Mouse (Mus musculus) left cerebral cortex, adult 6 months (tissue): ENCODE results near the gene Morn1. TPM values are rescaled to one million over a fixed set of nuclear protein-coding genes. Genes with fewer than 3 reads are reported as not detected.

Source experiments
- long read RNA-seq, 2 experiments: library from polyadenylated mRNA; unstranded; transcript quantifications; one replicate each; pipeline ENCODE4 v2.0.0; 2019 to 2020
- polyA plus RNA-seq: library from polyadenylated mRNA; unstranded; fragments of <200 nt; fragmentation: Nextera tagmentation; gene quantifications from 2 replicates; pipeline ENCODE4 v1.2.3, GENCODE M21; 2021

The Morn1 gene
- polyA plus RNA-seq: 3.2 and 3.6 TPM in 2 replicates
- long read RNA-seq, experiment 1, partial matches to known transcripts: 1 of 19 reads
- long read RNA-seq, experiment 1, other reads (novel, unspliced or antisense): 15 of 19 reads
- long read RNA-seq, experiment 2, partial matches to known transcripts: 0 of 12 reads
- long read RNA-seq, experiment 2, other reads (novel, unspliced or antisense): 11 of 12 reads

DNA sequence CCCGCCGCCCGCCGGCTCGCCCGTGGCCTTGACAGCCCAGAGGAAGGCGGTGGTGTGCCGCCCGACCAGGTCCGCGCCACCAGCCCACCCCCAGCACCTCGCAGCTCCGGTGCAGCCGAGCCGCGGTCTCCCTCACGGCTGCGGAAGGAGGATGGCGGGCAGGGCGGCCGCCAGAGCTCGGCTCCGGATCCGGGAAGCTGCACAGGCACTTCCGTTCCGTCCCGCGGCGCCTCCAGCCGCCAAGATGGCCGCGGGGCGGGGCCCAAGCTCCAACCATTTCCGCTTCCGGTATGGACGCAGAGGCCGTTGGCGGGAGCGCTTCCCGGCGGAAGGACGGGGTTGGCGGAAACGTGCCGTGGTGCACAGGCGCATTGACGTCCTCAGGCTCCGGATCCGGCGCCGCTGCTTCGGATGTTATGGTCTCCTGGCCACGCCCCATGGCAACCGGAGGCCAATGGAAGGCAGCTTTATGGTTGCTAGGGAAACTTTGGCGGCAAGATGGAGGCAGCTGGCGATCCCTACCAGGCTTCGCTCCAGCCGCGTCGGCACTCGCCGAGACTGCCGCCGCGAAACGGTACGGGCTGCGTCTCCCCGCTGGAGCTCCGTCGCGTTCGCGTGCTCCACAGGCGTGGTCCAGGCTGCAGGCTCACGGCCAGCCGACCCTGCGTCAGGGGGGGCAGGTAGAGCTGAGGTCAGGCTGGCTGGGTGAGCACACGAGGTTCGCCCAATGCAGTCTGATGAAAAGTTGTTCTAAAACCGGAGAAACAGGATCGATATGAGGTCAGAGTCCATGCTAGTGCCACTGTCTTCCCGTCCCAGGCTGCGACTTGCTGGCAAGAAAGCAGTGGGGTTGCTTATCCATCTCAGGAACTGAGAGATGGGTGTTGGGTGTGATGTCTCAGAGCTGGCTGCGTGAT lies at the start of gene Morn1, which contains the start of gene Rer1:
Gene Morn1, plus strand, starts transcription at position 470 of the 917 bp plus-strand sequence.
Gene Rer1, minus strand, starts transcription at position 275 of the 917 bp plus-strand sequence.

GRCm38 (mm10) chr4:155056724-155057123 lies 29.7 kb upstream of the Morn1 start, which contains the start of gene Plch2:
TSS of gene Plch2 (minus strand) at chr4:155056784.

GRCm38 (mm10) chr4:155066834-155067522 lies 19.4 kb upstream of the Morn1 start, which contains the start of gene Pex10:
TSS of gene Pex10 (plus strand) at chr4:155067016.

Other genes starting within 250 kb of the Morn1 start
- gene Ttc34, start 249.1 kb upstream of the Morn1 start, polyA plus RNA-seq: 3.3 TPM in 2 replicates
- 0.80 and 1.4 TPM in 2 replicates for gene Mmel1, start 217.0 kb upstream of the Morn1 start, polyA plus RNA-seq
- gene Fam213b, start 187.4 kb upstream of the Morn1 start, polyA plus RNA-seq: 188 and 207 TPM in 2 replicates
- gene Tnfrsf14, start 158.0 kb upstream of the Morn1 start, polyA plus RNA-seq: 0.34 and 1.1 TPM in 2 replicates
- gene Hes5, start 125.7 kb upstream of the Morn1 start, polyA plus RNA-seq: 45.2 and 84.2 TPM in 2 replicates
- 18.0 and 25.6 TPM in 2 replicates for gene Pank4, start 122.5 kb upstream of the Morn1 start, polyA plus RNA-seq
- 11.6 and 12.0 TPM in 2 replicates for gene Plch2, start 29.8 kb upstream of the Morn1 start, polyA plus RNA-seq
- 11.3 and 14.4 TPM in 2 replicates for gene Pex10, start 19.6 kb upstream of the Morn1 start, polyA plus RNA-seq
- 173 and 208 TPM in 2 replicates for gene Rer1, start 195 bp upstream of the Morn1 start, polyA plus RNA-seq
- 12.3 and 14.8 TPM in 2 replicates for gene Ski, start 136.0 kb downstream of the Morn1 start, polyA plus RNA-seq
- gene Faap20, start 163.2 kb downstream of the Morn1 start, polyA plus RNA-seq: 34.7 and 36.4 TPM in 2 replicates